18 mouse cellular contexts compared by ENCODE assay signal in genomic region chr2:103876236-103876635, GRCm38 (mm10).
"Had no signal": no experiment of that assay in that cellular context is flagged by ENCODE, and none has a peak within 500 bp of the region (broad histone marks: within the 10 kb centered on the region; RNA-seq: fewer than 3 reads in every experiment).

No protein-coding gene starts in this region.

- ATAC-seq: hindbrain, postnatal 0 days had no signal

- H3K4me2 ChIP-seq: limb, embryonic 12.5 days; midbrain, embryonic 12.5 days had no signal

- H3K27ac ChIP-seq: hindbrain, postnatal 0 days; kidney, postnatal 0 days; limb, embryonic 12.5 days; midbrain, embryonic 12.5 days; stomach, postnatal 0 days had no signal

- H3K9me3 ChIP-seq: limb, embryonic 12.5 days; megakaryocyte, embryonic 14.5 days; midbrain, embryonic 12.5 days had no signal

- DNase-seq: kidney, adult 11 months; kidney, adult 9 months; kidney, postnatal 36 days; layer of hippocampus, adult 9-11 months; liver; lung, adult 2 months; lung, postnatal 10 days; lung, postnatal 4 days; right cerebral cortex, adult 18-20 months; right cerebral cortex, postnatal 25 days; thymus, adult 2 months; thymus, postnatal 25 days had no signal

- H3K9ac ChIP-seq: limb, embryonic 12.5 days; midbrain, embryonic 12.5 days had no signal

- H3K4me3 ChIP-seq: limb, embryonic 12.5 days; megakaryocyte, embryonic 14.5 days; midbrain, embryonic 12.5 days had no signal

- H3K27me3 ChIP-seq: limb, embryonic 12.5 days; megakaryocyte, embryonic 14.5 days; midbrain, embryonic 12.5 days had no signal

- H3K36me3 ChIP-seq: limb, embryonic 12.5 days; midbrain, embryonic 12.5 days had no signal
